Mouse (Mus musculus): Measurements from ENCODE around the gene Palm. TPM values are rescaled to one million over a fixed set of nuclear protein-coding genes. Genes with fewer than 3 reads are reported as not detected.

The Palm gene
- total RNA-seq, 4 experiments from 2014 or later, result 72.7 to 123 (median 96.1) TPM

DNA sequence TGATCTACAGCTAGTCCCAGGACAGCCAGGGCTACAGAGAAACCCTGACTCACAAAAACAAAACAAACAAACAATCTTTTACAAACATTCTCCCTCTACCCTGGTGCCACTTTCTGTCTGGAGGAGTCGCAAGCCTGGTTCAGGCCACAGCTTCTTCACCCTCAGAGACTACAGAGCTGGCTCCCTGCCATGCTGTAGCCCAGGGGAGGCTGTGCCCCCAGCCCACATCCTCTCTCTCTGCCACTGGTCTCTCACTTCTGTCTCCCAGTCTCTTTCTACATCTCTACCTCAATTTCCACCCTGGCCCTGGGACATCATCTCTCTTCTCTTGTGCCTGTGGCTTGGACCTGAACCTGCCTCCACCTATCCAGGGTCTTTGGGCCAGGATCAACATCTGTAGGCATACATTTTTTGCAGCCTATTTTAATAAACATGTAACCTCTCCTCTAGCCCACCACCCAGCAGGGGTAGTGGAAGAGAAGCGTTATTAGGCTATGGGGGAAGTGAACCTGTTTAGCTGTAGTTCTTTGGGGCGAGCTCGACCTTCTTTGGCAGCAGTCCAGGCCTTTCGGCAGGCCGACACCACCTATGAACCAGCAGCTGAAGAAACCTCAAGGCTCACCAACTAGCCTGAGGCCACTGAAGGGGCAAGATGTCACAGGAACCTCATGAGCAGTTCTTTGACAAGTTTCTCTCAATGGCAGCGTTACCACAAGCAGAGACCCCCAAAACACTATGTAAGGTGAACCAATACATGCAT, 38.8 kb downstream of the Palm start:
- DNase-seq, result no peak

DNA sequence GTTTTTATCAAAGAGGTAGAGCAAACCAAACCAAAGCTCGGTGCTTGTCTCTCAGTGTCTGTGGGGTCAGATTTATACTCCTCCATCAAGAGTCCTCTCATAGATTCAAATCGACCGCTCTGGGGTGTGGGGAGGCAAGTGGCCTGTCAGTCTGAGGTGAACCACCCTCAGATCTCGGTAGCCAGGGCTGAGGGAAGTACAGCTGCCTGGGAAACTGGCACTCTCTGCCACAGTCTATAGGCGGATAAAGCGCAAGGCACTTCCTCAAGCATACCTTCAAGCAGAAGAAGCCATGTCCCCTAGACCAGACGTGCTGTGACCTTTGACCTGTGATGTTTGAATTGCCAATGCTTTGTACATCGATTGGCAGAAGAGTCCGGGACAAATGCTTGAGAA, 39.4 kb downstream of the Palm start:
- DNase-seq, result no peak

DNA sequence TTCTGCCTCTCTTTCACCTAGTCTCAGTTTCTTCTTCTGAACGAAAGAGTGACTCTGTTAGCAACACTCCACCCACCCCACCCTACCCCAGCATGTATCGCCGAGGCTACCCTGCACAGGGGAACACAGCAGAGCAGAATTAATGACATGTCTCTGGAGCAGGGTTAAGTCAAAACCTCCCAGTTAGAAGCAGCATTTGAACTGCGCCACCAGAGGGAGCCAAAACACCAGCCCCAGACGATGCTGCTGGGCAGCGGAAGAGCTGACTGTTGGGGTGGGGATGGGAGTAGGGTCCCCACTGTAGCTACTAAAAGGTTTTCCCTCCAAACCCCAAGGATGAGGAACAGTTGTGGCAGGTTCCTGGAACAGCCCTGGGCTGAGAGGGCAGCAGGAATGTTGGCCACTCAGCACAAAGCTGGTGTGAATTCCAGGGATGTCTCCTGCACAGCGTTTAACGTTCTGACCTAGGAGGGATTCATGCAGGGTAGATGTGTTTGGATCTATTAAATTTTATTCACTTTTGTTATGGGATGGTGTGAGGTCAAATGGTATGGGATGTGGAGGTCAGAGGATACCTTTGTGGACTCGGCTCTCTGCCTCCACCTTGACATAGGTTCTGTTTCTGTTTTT, 41.5 kb downstream of the Palm start:
- DNase-seq, result no peak

DNA sequence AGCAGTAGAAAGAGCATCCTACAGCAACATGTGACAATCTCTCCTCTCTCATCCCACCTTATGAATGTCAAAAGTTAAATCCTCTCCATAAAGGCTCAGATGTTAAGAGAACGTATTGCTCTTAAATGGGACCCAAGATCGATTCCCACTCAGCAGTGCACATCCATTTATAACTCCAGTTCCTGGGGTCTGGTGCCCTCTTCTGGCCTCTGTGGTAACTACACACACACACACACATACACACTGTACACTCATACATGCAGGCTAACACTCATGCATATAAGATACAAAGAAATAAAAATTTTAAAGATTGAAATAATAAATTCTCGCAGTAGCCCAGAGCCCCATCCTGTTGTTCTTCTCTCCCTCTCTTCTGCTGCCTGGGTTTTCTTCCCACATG, 43.5 kb downstream of the Palm start:
- no peak for DNase-seq

DNA sequence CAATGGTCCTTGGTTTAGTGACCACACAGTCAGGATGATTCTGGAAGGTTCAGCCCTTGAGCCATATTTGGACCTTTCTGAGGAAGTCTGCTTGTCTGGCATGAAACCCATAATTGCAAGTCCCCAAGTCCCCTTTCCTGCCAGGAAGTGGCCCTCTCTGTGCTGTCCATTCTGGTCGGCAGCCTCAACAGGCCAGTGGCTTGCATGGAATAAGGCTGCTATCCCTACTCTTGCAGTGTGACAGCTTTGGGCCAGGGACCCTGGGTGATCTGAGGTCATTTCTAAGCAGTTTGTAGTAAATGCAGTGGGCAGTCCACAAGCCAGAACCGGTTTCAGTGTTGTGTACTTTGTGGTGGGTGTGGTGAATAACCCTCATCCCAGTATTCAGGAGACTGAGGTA, 44.8 kb downstream of the Palm start:
- no peak for DNase-seq

DNA sequence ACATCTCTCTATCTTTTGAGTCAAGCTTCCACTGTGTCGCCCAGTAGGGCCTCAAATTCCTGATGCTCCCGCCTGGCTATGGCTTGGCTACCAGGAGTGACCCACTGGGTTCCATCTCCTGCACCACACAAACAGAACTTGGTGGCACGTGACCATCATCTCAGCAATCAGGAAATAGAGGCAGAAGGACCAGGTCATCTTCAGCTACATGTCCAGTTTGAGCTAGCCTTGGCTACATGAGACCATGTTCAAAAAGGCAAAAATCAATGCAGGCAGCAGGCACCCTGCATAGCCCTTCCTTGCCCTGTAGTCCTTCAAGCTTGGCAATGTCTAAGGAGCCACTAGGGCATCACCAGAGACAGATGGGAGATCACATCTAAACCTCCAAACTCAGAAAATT, 46.7 kb downstream of the Palm start:
- DNase-seq, result no peak

DNA sequence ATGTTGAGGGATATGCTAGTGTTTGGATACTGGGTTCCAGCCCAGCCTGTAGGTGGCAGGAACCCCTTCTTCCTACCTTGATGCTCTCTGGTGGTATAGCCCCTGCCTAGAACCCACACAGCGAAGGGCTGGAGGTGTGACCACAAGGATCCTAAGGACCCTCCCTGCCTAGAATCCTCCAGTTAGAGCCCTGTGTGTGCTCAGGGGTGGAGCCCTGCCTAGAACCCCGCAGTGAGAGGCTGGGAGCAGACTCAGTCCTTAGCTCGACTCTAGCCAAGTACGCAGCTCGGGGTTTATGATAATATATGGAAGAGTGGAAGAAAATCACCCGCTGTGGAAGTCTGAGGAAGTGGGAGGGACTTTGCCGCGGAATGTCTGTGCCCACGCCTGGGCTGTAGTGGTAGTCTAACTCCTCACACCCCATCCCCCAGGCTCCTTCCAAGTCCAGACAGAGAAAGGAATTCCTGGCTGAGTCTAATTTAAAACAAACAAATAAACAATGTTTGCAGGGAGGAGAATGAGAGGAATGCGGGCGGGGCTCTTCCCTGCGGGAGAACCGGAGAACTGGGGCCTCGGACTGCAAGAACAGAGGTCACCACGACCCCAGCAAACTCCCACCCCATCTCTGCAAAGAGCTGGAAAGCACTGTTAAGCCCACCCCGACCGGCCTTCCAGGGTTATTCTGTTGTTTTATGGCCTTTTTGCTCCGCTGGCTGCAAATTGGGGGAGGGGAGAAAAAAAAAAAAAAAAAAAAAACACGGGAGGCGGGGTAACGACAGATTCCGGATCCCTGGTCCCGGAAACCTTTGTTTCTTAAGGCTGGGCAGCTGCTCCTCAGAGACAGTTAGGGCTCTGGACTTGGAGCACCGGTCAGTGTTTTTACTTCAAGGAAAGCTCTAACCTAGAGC, 47.5 kb downstream of the Palm start:
- DNase-seq, result no peak

DNA sequence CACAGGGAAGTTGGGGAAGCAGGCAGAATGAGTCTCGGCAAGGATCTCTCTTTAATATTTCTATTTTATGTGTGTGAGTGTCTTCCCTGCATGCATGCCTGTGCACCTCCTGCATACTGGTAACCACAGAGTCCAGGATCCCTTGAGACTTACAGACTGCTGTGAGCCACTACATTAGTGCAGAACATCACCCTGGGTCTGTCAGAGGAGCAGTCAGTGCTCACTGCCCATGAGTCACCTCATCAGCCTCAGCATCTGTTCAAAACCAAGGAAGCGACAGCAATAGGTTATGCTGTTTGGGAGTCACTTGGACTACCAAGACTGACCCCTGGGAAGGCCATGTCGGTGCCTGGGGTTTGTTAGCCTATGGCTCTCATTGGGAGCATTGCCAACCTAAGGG, 49.0 kb downstream of the Palm start:
- DNase-seq, result no peak

DNA sequence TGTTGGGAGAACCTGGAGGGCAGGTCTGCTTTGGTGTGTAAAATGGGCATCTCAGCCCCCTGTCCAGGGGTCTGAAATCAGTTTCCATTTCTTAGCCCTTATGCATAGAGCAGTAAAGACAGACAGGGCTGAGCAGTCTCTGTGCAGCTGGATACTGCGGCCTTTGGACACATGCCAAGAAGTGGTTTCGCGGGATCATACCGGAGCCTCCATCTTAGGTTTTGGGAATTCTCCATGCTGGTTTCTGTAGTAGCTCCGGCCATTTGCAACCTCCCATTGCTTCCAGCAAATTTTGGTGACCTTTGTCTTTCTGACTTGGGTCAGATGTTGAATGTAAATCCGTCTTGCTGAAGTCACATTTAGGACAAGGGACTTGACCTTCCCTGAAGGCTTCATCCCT, 50.1 kb downstream of the Palm start:
- DNase-seq, result no peak

DNA sequence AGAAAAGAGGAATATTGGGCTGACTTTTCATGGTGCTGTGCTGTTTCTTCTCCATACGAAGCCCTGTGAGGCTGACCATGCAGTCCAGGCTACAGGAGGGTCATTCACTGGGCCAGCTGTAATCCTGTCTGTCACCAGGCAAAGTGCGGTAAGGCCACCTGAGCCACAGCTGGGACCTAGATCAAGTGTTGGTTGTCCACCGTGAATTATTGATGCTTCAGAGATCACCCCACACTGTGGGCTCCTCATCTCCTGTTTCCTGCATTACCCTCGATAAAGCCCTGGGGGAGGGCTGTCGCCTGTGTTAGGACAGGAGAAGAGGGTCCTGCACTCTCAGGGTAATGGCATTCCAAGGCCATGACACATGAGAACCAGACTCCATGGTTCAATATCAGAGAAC, 53.2 kb downstream of the Palm start:
- no peak for DNase-seq

DNA sequence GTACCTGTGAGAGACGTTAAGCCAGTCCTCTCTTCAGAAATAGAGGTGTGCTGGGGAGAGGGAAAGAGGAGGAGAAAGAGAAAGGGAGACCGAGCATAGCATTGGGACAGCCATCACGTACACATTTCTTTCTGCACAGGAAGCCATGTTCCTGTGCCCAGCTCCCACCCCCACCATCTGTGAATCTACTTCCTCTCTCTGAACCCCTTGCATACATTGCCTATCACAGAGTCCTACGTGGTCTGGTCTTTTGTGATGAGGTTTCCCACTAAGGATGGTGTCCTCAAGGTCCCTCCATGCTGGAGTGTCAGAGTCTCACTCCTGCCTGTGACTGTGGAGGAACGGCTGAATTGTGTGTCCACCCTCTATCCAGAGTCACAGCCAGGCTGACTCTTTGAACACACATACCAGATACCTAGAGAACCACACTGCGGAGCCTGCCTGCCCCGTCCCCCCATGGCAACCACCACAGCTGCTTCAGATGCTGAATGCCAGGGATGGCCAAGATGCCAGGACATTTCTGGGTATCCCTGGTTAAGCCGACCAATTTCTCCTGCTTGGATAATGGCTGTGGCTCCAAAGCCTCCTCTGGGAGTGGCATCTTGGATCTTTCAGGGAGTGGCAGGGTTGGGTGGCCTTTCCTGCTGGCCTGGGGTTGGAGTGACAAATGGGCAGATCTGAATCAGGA, 56.7 kb downstream of the Palm start:
- DNase-seq, result no peak

DNA sequence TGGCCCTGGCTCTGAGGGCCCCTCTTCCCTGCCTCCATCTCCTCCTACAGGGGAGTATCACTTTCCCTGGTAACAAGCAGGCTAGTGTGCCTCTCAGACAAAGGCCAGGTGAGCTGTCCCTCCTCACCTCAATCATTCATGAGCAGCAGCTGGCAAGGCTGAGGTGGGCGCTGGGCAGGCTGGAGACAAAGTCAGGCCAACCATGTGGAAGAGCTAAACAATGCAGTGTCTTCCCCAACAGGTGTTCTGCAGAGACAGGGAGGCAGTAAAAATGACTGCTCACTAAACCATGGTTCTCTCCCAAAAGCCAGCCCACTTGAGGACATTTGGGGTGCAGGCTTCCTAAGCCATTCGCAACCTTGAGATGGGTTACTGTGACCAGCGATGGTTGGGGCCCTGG, 58.3 kb downstream of the Palm start:
- DNase-seq, result no peak

DNA sequence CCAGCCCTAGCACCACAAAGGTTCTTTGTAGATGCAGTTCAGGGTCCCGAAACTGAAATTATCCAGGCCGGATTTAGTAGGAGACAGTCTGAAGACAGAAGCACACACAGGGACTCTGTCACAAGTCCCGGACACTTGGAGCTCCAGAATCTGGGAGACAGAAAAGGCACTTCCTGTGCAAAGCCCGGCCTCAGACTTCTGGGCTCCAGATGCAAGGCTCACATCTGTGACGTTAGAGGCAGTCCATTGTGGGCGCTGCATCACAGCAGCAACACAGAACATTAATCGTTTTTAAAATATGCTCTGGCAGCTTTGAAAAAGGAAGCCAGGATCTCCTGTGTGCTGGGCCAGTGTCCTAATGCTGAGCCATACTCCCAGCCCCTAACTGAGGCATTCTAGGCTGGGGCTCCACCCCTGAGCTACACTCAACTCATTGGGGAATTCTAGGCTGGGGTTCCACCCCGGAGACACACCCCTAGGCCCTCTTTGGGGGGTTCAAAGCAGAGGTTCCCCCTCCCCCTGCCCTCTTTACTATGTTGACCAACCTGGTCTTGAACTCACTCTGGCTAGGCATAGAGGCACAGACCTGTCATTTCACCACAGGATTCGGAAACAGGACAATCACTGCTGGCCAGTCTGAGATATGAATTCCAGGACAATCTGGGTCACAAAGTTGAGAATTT, 58.9 kb downstream of the Palm start:
- peak; percentile 37 for DNase-seq

DNA sequence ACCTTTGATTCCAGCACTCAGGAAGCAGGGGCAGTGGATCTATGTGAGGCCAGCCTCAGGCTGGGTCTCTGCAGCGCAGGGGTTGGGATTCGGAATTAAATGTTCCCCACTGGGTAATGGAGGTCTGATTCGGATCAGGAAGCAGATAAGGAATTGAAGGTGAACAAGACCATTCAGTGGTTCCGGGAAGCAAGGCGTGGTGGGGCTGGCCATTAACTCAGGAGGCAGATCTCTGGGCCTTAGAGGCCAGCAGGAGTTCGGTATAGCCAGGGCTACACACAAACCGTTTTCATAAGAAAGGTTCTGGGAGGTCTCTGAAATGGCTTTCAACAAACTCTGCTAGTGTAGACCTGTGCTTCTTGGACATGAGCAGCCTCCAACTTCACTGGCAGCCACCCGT, 59.5 kb downstream of the Palm start:
- DNase-seq, result no peak

DNA sequence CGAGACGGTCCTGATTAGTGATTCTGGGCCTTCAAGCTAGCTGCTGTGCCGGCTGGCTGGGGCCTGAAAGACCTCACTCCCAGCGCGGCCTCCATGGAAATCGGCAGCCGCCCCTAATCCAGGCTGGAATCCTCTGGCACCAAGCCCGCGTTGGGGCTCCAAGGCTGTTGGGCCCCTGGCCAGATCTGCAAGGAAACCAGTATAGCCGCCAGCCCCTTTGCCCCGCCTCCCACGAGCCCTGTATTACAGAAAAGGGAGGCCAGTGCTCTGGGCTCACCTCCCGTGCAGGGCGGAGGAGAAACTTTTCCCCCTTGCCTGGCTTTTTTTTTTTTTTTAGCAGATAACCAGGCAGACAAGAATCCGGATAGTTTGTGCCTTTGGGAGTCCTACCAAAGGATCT, 60.0 kb downstream of the Palm start:
- peak; percentile 92 for DNase-seq

DNA sequence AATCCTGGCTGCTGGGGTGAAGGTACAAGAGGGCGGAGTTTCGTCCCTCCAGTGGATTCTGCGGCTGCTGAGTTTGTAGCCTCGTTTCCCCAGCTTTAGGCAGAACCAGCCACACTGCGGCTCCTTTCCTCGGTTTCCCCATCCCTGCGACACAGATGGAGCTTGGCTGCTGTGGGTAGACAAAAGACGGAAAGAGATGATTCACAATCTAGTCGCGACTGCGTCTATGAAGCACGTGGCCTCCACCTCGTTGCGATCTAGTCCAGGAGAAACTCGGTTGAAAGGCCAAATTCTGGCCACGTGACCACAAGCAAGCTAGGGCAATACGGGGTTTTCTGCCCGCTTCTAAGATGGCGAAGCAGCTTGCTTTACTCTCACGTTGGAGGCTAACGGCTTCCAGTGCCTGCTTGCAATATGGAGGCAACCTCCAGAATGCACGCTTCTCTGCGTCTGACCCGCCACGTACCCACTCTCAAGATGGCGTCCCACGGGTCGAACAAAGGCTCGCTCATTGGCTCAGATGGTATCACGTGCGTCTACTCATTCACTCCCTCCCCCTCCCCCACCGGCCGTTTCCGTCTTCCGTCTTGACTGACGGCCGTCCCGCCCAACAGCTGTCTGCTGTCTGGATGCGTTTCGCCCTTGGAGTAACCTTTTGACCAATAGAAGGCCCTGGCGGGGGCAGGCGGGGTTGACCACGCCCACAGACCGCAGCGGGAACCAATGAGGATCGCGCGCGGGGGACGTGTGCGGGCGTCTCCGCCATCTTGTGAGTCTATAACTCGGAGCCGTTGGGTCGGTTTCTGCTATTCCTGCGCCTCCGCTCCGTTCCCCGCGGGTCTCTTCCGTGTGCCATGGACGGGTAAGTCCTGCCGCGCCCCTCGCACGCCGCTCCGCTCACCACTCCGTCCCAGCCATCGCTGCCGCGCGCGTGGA, 60.8 kb downstream of the Palm start, which contains the start of gene Ptbp1:
Ptbp1 (plus strand) TSS at position 568 of the 936 bp plus-strand sequence.
- DNase-seq, result peak; percentile 99

DNA sequence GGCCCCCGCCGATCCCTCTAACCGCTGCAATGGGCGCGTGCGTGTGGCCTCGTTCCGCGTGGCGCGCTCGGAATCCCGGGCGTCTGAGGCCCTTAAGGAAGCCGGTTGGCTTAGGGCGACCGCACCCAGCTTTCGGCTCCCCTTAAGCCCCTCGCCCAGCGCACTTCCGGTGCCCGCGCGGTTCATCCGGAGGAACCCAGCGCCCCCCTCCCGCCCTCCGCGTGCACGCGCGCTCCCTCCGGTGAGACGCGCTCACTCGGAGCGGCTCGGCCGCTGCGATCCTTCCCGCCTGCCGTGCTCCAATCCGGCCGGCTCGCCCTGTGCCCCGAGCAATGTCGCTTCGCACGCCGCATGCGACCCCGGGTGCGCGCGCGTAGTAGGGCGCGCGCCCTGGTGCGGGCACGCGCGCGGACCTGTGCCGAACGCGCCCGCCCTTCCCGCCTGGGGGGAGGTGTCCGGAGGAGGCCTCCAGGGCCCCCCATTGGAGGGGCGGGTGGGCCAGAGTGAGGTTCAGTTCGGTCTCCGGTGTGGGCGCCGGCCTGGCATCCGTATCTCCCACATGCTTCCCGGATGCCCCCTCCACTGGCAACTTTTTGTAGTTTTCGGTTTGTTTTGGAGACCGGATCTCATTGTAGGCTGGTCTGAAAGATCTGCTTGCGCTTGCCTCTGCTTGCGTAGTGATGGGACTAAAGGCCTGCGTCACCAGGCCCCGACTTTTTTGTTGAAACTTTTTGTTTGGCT, 61.6 kb downstream of the Palm start:
- DNase-seq, result peak; percentile 70

DNA sequence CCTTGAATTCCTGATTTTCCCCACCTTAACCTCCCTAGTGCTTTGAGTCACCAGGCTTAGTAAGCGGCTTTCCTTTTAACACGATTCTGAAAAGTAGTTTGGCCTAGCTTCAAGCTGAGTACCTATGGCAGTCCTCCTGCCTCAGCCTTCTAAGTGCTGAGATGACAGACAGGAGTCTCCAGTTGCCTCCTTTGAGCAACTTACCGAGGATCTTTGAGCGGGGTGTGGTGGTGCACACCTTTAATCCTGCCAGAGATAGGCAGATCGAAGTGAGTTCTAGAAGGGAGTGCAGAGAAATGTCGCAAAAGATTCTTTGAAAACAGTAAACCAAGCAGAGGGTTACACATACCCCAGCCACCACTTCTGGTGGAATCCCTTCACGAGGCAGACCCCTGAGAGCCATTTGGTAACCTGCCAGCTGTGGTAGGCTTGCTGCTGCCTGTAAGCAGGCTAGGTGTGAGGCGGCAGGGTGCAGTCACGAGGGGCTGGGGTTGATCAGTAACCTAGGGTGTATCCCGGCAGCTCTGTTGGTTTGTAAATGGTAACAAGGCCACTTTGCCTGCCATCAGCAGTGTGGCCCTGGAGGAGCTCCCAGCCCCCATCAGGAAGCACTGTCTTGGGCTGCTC, 62.3 kb downstream of the Palm start:
- DNase-seq, result peak; percentile 63

DNA sequence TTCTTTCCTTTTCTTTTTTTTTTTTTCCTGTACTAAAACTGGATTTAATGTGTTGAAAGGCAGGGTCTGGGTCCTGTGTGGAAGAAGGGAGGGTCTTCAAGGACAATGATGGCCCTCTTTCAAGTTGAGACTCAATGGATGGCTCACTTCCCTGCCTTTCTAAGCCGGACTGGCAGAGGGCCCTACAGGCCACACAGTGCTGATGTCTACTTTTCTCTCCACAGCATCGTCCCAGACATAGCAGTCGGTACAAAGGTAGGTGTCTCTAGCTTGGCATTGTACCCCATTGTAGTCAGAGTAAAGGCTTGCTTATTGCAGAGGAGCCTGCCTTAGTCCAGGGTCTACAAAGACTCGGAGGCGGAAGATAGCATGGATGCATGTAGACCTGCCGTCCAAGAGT, 62.9 kb downstream of the Palm start:
- no peak for DNase-seq

All from adrenal gland, adult 8-10 months (tissue).